Mouse (Mus musculus) adrenal gland, adult 18-20 months (tissue): Measurements from ENCODE around the gene Herc6. TPM values are rescaled to one million over a fixed set of nuclear protein-coding genes. Genes with fewer than 3 reads are reported as not detected.
"Not testable (repeated sequence)": the region's sequence is repeated elsewhere in the genome, so short reads cannot be mapped to it uniquely, and the experiment has no call there.

ENCODE experiments used
- DNase-seq, 2 experiments: peaks; one replicate each; pipeline ENCODE4 v3.0.0; 2021 to 2022; ENCODE audit warnings: low spot score in 2 of 2
- long read RNA-seq, 2 experiments: library from polyadenylated mRNA; stranded (forward); transcript quantifications; one replicate each; pipeline ENCODE4 v2.0.0; 2021
- total RNA-seq, 2 experiments: library from RNA; stranded (reverse); gene quantifications; 1 replicate in 1 of 2; 2 replicates in 1 of 2; pipeline ENCODE4 v1.2.3; 2021

Herc6 gene
- 10 to 100 TPM; 18.8 to 24.1 TPM for total RNA-seq
- long read RNA-seq, experiment 1, full-length matches to known transcripts: 4 of 12 reads
- long read RNA-seq, experiment 1, partial matches to known transcripts: 4 of 12 reads
- long read RNA-seq, experiment 1, other reads (novel, unspliced or antisense): 4 of 12 reads
- long read RNA-seq, experiment 2, full-length matches to known transcripts: 11 of 19 reads
- long read RNA-seq, experiment 2, partial matches to known transcripts: 5 of 19 reads
- long read RNA-seq, experiment 2, other reads (novel, unspliced or antisense): 3 of 19 reads

DNA sequence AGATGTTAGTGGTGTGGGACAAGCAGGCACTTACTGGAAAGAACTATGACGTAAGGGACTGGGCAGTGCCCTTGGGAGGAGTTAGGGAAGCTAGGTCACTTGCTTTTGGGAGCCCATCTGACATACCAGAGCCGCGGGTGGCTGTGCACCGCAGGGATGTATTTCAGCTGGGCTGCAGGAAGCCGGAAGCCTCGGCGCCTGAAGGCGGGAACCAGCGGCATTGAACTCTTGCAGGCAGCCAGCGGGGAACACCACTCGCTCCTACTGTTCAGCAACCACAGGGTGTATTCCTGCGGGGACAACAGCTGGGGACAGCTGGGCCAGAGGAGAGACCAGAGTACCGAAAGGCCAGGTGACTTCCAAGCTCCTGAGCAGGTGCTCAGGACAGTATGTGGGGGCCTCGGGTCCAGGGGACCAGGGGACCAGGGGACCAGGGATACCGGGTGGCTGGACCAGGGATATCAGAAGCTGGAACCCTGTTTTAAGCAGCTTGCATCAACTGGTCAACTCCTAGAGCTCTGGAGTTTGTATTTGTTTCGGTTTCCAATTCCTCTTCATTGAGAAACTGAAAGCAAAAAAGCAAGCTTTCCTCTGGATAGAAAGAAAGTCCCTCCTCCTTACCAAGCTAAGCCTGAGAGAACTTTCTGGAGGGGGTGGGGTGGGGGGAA is at the start of gene Herc6:
TSS of gene Herc6 (plus strand) at position 120 of the 668 bp plus-strand sequence.
- DNase-seq: peak; percentile 70 to 73

DNA sequence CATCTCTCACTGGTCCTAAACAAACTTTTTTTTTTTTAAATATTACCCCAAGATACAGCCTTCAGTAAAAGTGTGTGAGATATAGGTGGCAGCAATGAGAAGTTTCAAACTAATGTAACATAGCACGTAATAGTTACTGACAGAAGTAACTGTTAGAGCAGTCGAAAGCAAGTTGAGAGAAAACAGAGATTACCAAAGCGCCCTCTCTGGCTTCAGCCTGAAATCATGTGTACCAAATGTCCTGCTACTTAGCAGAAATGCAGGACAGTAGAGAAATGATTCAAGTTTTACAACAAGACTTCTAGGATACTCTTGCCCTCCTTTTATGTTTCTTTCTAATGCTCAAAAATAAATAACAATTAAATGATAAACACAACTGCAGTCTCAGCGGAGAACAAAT is 49.8 kb upstream of the Herc6 start:
- no peak for DNase-seq

DNA sequence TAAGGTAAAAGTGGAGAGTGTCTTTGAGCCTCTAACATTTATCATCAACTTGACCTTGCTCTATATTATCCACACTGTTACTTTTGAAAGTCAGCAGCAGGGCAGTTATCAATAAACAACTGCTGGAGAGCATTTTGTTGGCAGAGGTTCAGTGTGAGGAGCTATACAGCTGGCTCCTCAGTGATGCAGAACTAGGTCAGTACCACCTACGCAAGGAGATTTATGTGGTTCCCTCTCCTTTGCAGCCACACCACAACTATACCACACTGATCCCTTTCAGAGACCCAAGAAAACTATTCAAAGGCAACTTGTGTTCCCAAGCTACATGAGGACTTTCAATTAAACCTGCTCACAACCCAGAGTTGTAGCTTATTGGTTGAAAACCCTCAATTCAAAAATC is 49.4 kb upstream of the Herc6 start:
- DNase-seq: no peak

DNA sequence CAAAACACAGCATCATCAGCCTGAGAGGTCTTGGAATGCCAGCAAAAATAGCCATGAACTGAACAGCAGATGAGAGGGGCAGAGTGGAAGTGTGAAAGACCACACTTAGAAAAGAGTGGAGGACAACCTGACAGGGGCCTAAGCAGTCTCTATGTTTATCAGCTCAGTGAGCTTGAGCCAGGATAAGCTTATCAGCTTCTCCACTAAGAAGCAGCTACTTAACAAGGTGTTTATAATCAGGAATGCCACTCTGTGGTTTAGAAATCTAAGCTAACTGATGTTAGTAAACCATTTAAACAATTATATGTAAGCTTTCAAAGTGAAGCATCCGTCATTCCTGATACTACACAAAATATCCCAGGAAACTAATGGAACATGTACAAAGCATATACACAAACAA is 48.8 kb upstream of the Herc6 start:
- DNase-seq: no peak

DNA sequence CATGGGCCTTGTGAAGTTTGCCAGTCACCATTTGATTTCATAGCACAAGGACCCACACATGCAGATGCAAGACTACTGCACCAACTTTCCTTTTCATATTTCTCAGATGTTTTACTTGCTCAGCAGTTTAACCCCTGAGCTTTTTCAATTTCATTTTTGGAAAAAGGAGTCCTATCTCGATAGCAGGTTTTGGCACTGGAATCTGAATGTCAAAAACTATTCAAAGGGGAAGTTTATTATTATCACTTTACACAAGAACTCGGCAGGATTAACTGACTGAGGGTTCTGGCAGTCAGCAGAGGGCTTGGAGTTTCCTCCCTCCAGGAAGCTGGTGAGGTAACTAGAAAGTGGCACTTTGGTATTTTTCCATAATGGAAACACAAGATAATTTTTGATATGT is 47.4 kb upstream of the Herc6 start:
- no peak for DNase-seq

DNA sequence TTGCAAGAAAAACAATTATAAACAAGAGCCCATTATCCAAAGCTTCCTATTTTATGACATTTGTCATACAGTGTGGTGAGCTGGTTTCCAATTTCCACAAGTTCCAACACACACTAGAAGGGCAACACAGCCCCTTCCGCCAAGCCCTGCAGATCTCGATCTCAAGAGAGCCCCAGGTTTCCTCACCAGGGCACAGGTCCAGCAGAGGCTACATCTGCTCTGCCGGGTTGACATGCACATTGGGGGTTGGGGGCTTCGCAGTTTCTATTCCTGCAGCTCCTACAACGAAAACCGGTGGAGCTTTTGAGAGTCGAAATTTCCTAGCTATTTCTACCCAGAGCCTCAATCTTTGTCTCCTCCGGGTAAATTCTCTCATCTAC is 46.6 kb upstream of the Herc6 start:
- DNase-seq: peak in 1 of 2 experiments; percentile 23

DNA sequence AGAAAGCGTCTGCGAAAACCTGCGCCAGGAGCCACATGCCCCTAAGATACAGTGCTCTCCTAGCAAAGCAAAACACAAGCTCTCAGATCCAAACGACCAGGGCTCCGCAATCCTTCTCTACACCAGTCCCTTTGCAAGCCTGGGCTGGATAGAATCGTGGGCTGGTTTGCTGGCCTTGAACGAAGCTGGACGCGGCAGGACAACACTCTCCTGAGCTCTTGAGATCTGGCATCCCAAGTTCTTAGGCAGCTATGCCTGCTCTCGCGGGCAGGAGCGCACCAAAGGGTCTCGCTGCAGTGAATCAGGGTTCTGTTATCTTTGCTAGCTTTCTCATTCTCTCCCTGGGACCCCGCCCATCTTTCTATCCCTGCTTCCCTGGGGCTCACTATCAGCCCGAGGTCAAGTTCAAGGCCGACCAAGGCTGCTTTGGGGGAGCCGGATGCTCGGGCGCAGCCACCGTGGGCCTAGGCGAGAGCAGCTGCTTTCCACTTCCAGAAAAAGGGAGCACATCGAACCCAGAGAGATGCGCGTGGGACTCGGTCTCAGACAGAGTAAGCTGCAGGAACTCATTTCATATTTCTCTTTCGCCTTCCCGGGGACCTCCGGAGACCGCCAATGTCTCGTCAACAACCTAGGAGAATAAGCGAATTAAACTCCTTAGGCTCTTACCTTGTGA is 46.1 kb upstream of the Herc6 start:
- peak; percentile 49 to 60 for DNase-seq

DNA sequence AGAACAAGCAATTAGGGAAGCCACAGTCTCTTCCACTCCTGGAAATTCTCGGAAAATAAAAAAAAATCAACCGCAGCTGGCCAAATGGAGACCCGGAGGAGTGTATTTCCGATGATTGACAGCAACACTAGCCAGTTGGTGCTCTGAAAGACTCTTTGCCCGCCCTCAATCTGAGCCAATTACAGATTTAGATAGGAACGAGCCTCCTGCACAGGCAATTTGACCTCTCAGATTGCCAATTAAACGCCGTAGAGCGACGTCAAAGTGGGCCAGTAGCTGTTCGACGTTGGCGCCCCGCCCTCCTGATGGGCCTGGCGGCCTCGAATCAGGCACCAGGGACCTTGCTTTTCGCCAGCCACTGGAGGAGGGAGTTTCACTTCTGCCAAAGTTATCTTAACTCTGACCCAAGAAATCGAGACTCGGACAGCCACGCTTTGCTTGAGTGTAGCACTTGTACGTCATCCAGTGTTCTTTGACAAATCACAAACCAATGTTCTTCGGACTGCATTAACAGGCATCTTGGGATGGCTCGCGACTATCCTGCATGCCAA is 45.3 kb upstream of the Herc6 start, which contains the start of gene Ppm1k:
TSS of gene Ppm1k (minus strand) at position 83 of the 551 bp plus-strand sequence.
- DNase-seq: peak; percentile 93 to 95

DNA sequence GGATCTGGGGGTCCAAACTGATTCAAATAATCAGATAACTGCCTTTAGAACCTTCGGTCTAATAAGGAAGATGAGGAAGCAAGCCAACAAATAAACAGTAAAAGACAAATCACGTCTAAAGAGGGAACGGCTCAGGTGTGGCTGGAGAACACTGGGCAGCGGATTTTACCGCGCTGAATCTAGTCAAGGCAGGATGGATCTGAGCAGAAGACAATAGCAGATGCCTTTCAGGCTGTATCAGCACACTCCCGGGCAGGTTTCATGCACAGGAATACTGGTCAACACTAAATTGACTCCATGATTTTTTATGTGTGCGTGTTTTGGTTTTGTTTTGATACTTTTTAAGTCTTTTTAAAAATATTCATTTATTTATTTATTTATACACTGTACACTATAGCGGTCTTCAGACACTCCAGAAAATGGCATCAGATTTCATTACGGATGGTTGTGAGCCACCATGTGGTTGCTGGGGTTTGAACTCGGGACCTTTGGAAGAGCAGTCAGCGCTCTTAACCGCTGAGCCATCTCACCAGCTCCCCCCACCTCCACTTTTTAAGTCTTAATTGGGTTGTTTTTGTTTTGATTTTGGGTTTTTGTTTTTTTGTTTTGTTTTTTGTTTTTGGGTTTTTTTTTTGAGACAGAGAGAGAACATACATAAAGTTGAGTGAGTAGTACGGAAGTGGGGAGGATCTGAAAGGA is 44.7 kb upstream of the Herc6 start:
- DNase-seq: peak in 1 of 2 experiments; percentile 12

DNA sequence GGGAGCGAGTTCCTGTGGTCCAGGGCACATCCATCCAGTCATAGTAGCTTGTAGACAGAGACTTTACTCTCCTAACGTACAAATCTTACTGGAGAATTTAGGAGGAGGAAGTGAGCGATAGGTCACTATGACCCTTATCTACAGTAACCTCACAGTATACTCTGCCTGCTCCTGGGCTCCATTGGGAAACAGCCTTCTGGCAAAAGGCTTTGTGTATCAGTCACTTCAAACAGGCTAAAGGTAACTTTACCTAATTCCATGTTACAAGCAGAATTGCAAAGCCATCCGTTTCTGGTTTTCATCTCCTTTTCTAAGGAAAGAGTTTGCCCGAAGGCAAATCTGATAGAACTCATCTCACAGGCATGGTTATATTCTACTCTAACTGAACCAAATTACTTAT is 42.9 kb upstream of the Herc6 start:
- no peak for DNase-seq

DNA sequence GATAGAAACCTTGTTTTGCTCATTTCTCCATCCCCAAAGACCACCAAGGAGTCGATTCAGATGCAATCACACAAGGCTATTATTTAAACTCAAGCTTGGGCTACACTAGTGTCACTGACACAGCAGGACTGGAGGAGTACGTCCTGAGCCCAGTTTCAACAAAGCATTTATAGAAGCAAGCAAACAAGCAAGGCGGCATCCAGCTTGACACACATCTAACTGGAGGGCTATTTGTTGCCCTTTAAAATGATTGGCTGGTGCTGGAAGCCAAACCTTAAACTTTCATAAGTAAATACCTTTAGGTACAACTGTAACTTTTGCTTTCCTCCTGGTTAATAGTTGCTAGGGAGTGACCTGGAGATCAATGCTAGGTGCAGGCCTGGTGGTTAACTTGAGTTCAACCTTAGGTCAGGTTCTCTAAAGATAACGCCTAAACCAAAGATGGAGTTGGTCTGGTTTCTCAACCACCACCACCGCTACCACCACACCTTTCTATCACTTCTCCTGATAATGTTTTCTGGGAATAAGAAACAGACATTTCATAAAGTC is 39.8 kb upstream of the Herc6 start:
- no peak for DNase-seq

DNA sequence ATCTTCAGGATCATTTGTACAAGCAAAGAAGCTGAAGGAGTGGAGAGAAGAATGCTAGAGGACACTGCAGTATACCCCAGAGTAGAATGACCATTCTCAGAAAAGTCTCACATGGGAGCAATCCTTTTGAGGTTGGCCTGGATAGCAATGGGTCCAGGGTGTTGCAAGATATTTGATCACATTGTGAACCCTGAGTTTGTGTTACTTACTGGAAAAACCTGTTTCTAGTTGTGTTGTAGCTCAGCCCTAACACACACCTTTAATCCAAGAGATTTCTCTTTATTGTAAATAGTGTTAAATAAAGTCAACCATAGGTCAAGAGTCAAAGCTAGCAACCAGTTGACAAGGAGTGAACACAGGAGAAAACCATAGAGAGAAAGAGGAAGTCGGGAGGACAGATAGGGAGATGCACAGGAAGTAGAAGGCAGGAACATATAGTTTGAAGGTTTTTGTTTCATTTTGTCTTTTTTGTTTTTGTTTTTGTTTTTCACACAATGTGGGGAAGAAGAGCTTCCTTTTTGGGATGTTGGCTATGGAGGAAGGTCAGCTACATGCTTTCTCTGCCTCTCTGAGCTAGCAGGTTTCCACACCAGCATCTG is 39.0 kb upstream of the Herc6 start:
- DNase-seq: no peak

DNA sequence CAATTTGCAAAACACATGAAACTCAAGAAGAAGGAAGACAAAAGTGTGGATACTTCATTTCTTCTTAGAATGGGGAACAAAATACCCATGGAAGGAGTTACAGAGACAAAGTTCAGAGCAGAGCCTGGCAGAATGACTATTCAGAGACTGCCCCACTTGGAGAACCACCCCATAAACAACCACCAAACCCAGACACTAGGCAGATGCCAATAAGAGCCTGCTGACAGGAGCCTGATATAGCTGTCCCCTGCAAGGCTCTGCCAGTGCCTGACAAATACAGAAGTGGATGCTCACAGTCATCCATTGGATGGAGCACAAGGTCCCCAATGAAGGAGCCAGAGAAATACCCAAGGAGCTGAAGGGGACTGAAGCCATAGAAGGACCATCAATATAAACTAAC is 37.2 kb upstream of the Herc6 start:
- DNase-seq: not testable (repeated sequence)

DNA sequence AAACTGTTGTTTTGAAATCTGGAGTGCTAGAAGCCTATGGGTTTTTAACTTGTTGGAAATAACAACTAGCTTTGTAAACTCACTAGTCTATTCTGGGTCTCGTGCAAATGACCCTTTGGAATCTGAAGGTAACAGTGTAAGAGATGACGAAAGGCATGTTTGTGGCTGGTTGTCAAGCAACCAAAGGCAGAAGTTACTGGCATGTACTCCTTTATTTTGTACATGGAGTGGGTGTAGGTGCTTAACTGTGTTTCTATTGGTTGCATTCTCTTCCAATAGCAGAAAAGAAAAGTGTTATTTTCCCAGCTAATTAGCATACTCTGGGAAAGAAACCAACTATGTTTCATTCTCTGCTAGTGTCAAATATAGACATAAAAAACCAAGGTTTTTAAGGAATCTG is 35.9 kb upstream of the Herc6 start:
- DNase-seq: no peak

DNA sequence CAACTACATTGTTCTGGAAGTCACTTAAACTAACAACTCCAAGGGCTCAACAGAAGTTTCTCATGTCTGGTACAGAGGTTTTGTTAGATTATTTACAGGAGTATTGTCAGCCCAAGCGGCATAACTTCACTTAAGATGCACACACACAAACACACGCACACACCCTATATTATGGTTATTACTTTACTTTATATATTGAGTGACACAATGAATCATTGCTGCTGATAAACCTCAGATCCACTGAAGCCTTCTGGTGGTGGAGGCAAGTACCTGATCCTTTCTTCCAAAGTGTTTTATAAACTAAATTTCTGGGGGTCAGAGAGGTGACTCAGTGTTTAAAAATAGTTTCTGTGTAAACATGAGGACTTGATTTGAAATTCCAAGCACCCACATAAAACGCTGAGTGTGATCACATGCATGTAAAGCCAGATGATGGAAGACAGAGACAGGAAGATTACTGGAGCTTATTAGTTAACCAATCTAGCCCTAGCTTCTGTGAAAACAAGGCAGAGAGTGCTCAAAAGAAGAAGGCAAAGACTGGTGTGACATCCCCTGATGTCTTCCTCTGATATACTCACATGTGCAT is 29.5 kb upstream of the Herc6 start:
- no peak for DNase-seq

DNA sequence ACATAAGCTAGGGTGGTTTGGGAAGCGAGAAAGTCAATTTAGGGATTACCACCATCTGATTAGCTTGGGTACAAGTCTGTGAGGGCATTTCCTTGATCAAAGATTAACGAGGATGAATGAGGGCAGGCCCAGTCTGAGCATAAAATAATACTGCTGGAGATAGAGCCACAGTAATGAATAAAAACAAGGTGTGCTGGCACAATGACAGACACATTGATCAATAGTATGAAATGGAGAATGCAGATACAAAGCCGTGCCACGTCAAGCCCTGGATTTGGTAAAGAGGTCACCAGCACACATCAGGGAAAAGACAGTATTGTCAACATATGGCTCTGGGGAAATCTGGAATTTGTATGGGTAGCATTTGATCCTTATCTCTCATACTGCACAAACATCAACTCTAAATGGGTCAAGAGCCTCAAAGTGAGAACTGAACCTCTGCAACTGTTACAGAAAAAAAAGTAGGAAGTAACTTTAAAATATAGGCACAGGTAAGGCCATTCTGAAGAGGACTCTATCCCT is 22.9 kb upstream of the Herc6 start:
- no peak for DNase-seq

DNA sequence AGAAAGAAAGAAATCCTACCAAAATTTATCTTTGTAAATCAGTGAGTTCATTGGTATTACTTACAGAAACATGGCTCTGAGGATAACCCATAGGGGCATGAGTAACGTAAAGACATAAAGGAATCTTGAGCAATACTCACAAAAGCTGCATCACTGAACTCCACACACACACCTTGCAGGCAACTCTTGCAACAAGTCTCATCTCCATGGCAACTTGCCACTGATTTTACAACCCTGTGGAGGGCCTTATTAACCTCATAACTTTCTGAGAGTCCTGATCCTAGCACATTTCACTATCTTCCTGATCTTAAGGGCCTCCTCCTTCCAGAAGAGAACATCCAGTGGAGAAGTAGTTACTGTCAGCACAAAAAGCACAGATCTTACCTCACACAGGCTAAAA is 17.3 kb upstream of the Herc6 start:
- DNase-seq: no peak

DNA sequence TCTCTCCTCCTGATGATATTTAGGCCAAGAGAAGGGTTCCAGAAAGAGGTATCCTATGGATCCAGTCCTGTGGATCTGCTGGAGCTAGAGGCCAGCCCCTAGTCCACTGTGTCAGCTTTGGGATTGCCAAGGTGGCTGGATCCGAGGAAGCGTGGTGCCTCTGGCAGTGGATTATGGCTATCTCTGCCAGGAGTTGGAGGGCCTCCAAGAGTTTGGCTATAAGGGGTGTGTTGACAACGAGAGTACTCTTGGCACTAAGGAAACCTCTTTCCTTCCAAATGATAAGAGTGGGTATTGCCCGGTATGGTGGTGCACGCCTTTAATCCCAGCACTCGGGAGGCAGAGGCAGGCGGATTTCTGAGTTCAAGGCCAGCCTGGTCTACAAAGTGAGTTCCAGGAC is 15.3 kb upstream of the Herc6 start:
- no peak for DNase-seq

DNA sequence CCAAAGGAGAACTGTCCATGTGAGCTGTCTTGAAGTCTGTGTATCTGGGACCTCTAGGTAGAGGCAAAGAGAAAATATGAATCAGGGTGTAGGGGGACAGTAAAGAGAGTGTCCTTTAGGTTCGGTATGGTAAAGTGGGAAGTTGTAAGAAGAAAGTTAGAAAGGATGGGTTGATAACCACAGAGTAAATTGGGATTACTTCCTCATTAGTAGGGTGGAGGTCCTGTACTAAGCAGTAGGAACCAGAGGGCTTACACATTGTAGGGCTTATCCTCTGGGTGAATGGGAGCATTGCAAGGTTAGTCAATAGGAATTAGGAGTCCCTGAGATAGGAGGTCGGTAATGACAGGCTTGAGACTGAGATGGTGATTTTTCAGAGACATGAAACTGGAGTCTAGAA is 13.2 kb upstream of the Herc6 start:
- DNase-seq: no peak
